Mouse (Mus musculus) spleen, adult 2 months (tissue): ENCODE data around the gene Klrb1a.

Source experiments
- CTCF ChIP-seq: fragments of 200-500 bp; IDR thresholded peaks from 2 replicates; pipeline ENCODE4 v1.5.1; 2011; ENCODE audit warnings: mild to moderate bottlenecking, inconsistent platforms; ENCODE audit not compliant: insufficient read depth, insufficient read length, insufficient replicate concordance; ENCODE audit errors: extremely low read depth
- POLR2A ChIP-seq: fragments of 200-500 bp; IDR thresholded peaks from 2 replicates; pipeline ENCODE4 v1.6.1; 2011; ENCODE audit warnings: low read depth, low read length, inconsistent platforms

- TF ChIP-seq POLR2A (no peak), CTCF (no peak)
These were observed 46.0 kb downstream of the Klrb1a start for GRCm38 (mm10) chr6:128577301-128577700.
